Mouse (Mus musculus) liver, postnatal 0 days (tissue): ENCODE results near the gene Taco1. TPM values are rescaled to one million over a fixed set of nuclear protein-coding genes. Genes with fewer than 3 reads are reported as not detected.

Source experiments
- ATAC-seq: fragments of 200-750 bp; cut with Nextera tagmentation; 2 replicates; pipeline ENCODE4 v1.8.0; 2017; ENCODE audit warnings: mild to moderate bottlenecking, moderate library complexity
- DNase-seq: peaks from one replicate; pipeline ENCODE4 v3.0.0-alpha.2; 2016
- H3K27ac ChIP-seq: fragments of 300-500 bp; sonication (generic); 2 replicates; pipeline ENCODE4 v1.5.1; 2014; ENCODE audit warnings: antibody characterized with exemption, moderate library complexity, mild to moderate bottlenecking, low read depth
- H3K27me3 ChIP-seq: fragments of 300-500 bp; sonication (generic); 2 replicates; pipeline ENCODE4 v1.6.1; 2014; ENCODE audit warnings: low read length, control low read depth, mixed read lengths; ENCODE audit not compliant: insufficient read depth
- H3K36me3 ChIP-seq: fragments of 300-500 bp; sonication (generic); replicated peaks from 2 replicates; pipeline ENCODE4 v1.6.1; 2014; ENCODE audit warnings: mild to moderate bottlenecking, control low read depth, low read length, moderate library complexity, mixed read lengths; ENCODE audit not compliant: insufficient read depth
- H3K4me1 ChIP-seq: fragments of 300-500 bp; sonication (generic); 2 replicates; pipeline ENCODE4 v1.6.1; 2014; ENCODE audit warnings: antibody characterized with exemption, mild to moderate bottlenecking, control low read depth; ENCODE audit not compliant: insufficient read depth
- H3K4me2 ChIP-seq: fragments of 300-500 bp; sonication (generic); 2 replicates; pipeline ENCODE4 v1.6.1; 2014; ENCODE audit warnings: low read depth, mild to moderate bottlenecking, low read length, moderate library complexity, mixed read lengths
- H3K4me3 ChIP-seq: fragments of 300-500 bp; sonication (generic); 2 replicates; pipeline ENCODE4 v1.5.1; 2014; ENCODE audit warnings: low read depth, low read length
- H3K9ac ChIP-seq: fragments of 300-500 bp; sonication (generic); replicated peaks from 2 replicates; pipeline ENCODE4 v1.6.1; 2014; ENCODE audit warnings: mild to moderate bottlenecking, moderate library complexity
- H3K9me3 ChIP-seq: fragments of 300-500 bp; sonication (generic); 2 replicates; pipeline ENCODE4 v1.6.1; 2016; ENCODE audit warnings: mild to moderate bottlenecking, control low read depth, low read length, mixed read lengths
- CTCF ChIP-seq: sonication (generic); IDR thresholded peaks from 2 replicates; pipeline ENCODE4 v1.5.1; 2016; ENCODE audit warnings: antibody characterized with exemption, low read depth
- EP300 ChIP-seq: IDR thresholded peaks from 2 replicates; pipeline ENCODE4 v1.6.1; 2016; ENCODE audit warnings: antibody characterized with exemption, low read depth, mild to moderate bottlenecking
- WGBS: fragments of 180-500 bp; shearing (Covaris S2); extraction: QIAGEN DNeasy Blood & Tissue Kit; methylation state at CpG from one replicate; pipeline ENCODE4 v1.1.7; 2014; ENCODE audit not compliant: insufficient replicate concordance; 5-methylcytosine and 5-hydroxymethylcytosine counted together
- polyA plus RNA-seq: library from polyadenylated mRNA; unstranded; fragments of >200 nt; fragmentation: Nextera tagmentation; extraction: Ambion mirVana; gene quantifications from 2 replicates; pipeline ENCODE4 v1.2.1, GENCODE M21; 2015

The Taco1 gene
- polyA plus RNA-seq, 1 experiment from 2014 or later = 5.6 TPM

DNA sequence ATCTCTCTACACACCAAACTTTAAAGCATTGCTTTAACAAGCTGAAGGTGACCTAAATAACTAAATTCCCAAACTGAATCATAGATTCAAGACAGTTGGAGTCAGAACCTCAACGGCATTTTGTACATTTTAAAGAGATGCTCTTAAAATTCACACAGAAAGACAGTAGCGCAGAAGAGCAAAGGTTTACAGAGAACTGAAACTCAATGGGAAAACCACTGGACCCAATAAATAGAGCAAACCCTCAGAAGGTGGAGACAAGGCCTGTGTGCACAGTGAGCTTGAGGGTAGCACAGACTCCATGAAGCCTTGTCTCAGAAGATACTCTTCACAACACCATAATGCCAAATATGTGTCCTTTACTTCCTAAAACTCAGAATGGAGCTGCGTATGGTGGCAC, 20.1 kb upstream of the Taco1 start:
- DNase-seq (no peak), ATAC-seq (no peak)
- Histone ChIP-seq H3K27ac (0 out of 2 replicates have a peak overlapping the region, but pooled peaks have one; percentile 53), H3K4me2 (no peak overlapping the region), H3K4me1 (peaks cover 13% of the 10 kb centered on the region; the same call in 1 of the 2 replicates), H3K9me3 (no peaks in the 10 kb centered on the region), H3K36me3 (peaks cover 26% of the 10 kb centered on the region), H3K4me3 (no peak overlapping the region), H3K27me3 (no peaks in the 10 kb centered on the region), H3K9ac (no peak overlapping the region)
- no peak for TF ChIP-seq CTCF
- TF ChIP-seq EP300 = no peak
- WGBS = 86% methylated on average over 3 of the region's 3 CpGs

DNA sequence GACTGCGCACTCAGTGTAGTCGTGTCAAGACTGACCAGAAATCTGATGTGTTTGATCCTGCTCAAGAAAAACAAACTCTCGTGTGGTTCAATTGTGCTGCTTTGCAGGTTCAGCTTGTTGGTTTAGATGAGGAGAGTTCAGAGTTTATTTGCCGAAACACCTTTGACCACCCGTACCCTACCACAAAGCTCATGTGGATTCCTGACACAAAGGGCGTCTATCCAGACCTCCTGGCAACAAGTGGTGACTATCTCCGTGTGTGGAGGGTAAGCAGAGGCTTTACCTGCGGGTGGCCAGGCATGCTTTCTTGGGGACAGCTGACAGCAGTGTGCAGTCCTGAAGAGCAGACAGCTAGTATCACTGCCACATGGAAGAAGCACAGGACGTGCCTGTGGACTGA, 19.3 kb upstream of the Taco1 start:
- H3K4me2 ChIP-seq = peak overlapping the region; percentile 40
- peaks cover 34% of the 10 kb centered on the region for H3K36me3 ChIP-seq
- TF ChIP-seq EP300 = no peak
- no peak for TF ChIP-seq CTCF
- no peak overlapping the region for H3K9ac ChIP-seq
- H3K4me3 ChIP-seq = no peak overlapping the region
- DNase-seq (no peak), ATAC-seq (peak; percentile 73; the same call in 1 of the 2 replicates)
- no peaks in the 10 kb centered on the region for H3K27me3 ChIP-seq
- H3K9me3 ChIP-seq = no peaks in the 10 kb centered on the region
- WGBS = 65% methylated on average over 9 of the region's 9 CpGs
- H3K27ac ChIP-seq = peak overlapping the region; percentile 53
- peaks cover 13% of the 10 kb centered on the region; the same call in 1 of the 2 replicates for H3K4me1 ChIP-seq

DNA sequence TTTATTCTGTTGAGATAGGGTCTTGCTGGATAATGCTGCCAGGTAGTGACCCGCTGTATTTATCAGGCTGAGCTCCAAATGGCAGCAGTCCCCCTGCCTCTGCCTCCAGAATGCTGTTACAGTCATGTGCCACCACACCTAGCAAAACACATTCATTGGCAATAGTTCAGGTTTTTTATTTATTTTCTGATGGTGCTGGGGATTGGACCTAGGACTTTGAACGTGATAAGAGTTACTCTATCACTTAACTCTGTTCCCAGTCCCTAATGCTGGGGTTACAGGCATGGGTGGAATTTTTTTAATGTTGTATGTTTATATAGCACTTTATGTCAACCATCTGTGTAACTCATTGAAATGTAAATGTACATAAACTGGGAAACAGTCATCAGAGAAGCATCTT, 11.9 kb upstream of the Taco1 start:
- H3K36me3 ChIP-seq = peaks cover 81% of the 10 kb centered on the region
- peak; percentile 74 for ATAC-seq
- no peaks in the 10 kb centered on the region for H3K27me3 ChIP-seq
- peak overlapping the region; percentile 72 for H3K27ac ChIP-seq
- H3K4me1 ChIP-seq = peaks cover 20% of the 10 kb centered on the region
- no peak overlapping the region for H3K4me2 ChIP-seq
- TF ChIP-seq EP300 (no peak), CTCF (no peak)
- H3K9ac ChIP-seq = no peak overlapping the region
- H3K9me3 ChIP-seq = no peaks in the 10 kb centered on the region
- H3K4me3 ChIP-seq = no peak overlapping the region
- DNase-seq = no peak
- 56% methylated on average over 2 of the region's 2 CpGs for WGBS

DNA sequence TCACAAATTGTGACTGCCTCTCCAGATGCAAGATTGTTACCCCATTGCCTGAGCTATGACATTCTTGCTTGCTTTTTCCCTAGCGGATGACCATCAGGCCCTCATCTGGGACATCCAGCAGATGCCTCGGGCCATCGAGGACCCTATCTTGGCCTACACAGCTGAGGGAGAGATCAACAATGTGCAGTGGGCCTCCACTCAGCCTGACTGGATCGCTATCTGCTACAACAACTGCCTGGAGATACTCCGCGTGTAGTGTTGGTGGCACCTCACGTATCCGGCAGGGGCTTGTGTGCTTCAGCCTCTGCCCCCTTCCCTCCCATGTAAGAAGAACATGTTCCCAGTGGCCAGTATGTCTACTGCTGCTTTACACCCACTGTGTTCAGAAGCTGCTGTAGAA, 11.3 kb upstream of the Taco1 start:
- H3K9ac ChIP-seq = no peak overlapping the region
- ATAC-seq = no peak
- H3K4me3 ChIP-seq = no peak overlapping the region
- 61% methylated on average over 8 of the region's 8 CpGs for WGBS
- peaks cover 82% of the 10 kb centered on the region for H3K36me3 ChIP-seq
- H3K4me2 ChIP-seq = no peak overlapping the region; the same call in 1 of the 2 replicates
- no peak for DNase-seq
- H3K27me3 ChIP-seq = no peaks in the 10 kb centered on the region
- H3K9me3 ChIP-seq = no peaks in the 10 kb centered on the region
- peaks cover 20% of the 10 kb centered on the region for H3K4me1 ChIP-seq
- peak overlapping the region; percentile 72 for H3K27ac ChIP-seq
- no peak for TF ChIP-seq CTCF
- TF ChIP-seq EP300 = no peak

DNA sequence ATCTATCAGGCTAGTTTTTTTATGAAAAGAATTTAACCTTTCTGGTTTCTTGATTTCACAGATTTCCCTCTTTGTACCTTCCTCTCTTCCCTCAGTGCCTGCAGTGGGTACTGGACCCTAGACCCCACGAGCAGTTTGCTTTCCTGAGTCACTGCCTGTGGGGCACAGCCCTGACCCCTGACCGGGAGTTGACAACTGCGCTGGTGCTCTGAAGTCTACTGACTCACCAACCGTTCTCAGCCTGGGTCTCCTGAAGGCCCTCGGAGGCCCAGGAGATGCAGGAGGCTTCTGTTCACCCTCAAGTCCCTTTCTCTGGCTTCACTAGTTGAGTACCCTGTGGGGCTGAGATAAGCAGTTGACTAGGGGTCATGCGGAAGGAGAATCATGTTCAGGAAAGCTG, 10.5 kb upstream of the Taco1 start:
- ATAC-seq (no peak), DNase-seq (no peak)
- TF ChIP-seq EP300 = no peak
- no peak for TF ChIP-seq CTCF
- Histone ChIP-seq H3K27me3 (no peaks in the 10 kb centered on the region), H3K9me3 (no peaks in the 10 kb centered on the region), H3K36me3 (peaks cover 80% of the 10 kb centered on the region), H3K4me2 (no peak overlapping the region), H3K4me1 (peaks cover 20% of the 10 kb centered on the region), H3K27ac (no peak overlapping the region), H3K9ac (no peak overlapping the region), H3K4me3 (no peak overlapping the region)
- WGBS = 61% methylated on average over 6 of the region's 6 CpGs

DNA sequence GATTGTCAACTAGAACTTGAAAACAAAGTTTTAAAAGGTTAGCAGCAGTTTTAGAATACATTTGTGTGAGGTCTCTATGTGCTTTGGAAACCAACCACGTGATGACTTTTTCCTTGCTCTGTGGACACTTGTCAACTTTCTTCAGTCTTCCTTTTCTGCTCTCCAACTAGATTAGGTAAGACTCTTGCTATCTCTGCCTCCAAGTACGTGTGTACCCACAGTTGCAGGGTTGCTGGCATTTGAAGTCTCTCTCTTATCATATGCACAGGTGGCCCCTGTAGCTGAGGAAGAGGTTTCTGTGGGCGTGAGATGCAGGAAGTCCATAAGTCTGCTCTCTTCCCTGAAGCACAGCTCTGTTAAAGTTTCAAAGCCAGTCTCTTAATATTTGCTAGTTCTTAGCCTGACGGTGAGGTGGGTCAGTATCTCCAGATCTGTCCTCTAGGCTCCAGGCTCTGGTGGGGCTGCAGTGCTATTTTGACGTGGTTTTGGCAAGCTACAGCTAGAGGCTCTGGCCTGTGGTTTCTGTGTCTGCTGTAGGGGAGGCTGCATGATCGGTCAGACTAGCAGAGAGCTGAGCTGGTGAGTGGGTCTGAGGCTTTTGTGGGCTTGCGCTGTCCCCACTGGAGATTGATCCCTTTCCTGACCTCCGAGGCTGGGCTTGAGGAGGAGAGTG, 8.9 kb upstream of the Taco1 start:
- ATAC-seq (peak; percentile 80), DNase-seq (no peak)
- Histone ChIP-seq H3K27ac (peak overlapping the region; percentile 67), H3K36me3 (peaks cover 66% of the 10 kb centered on the region), H3K9ac (no peak overlapping the region), H3K9me3 (no peaks in the 10 kb centered on the region), H3K4me3 (no peak overlapping the region), H3K27me3 (no peaks in the 10 kb centered on the region), H3K4me2 (peak overlapping the region; percentile 44), H3K4me1 (peaks cover 20% of the 10 kb centered on the region)
- 39% methylated on average over 8 of the region's 8 CpGs for WGBS
- TF ChIP-seq CTCF = no peak
- TF ChIP-seq EP300 = peak; percentile 92
